In the genomic region with DNA sequence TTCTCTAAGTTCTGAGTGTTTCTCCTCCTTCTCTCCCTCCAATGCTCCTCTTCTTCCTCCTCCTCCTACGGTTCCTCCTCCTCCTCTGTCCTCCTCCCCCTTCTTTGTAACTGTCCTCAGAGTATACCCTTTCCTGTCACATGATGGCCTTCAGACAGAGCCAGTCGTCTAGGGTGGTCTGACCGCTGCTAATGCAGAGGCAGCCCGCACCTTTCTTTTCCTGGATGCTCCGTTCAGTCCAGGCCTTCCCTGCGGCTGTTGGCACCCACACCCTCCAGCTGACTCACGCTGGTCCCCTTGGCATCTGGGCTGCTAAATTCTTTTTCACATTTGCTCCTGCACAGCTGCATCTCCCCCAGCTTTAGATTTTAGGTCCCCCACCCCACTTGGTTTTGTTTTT, we compare ENCODE assay signal across 8 mouse cellular contexts. TPM values are rescaled to one million over a fixed set of nuclear protein-coding genes. Genes with fewer than 3 reads are reported as not detected.
DNase-seq lines count a peak whose midpoint lies in the region; ATAC-seq and TF ChIP-seq lines count a peak whose summit lies in the region.

No protein-coding gene starts in this region.

- POLR2A ChIA-PET in Patski (lab: Charles Lee), result no interaction called here

- H3K27me3 ChIP-seq in C2C12 (ENCODE audit: control insufficient read depth, insufficient read depth, insufficient read length), result no peaks in the 10 kb centered on the region
- no peaks in the 10 kb centered on the region for H3K27me3 ChIP-seq in Patski
- H3K27me3 ChIP-seq in forebrain, embryonic 13.5 days, result no peaks in the 10 kb centered on the region
- H3K27me3 ChIP-seq in hindbrain, embryonic 14.5 days (ENCODE audit: control insufficient read depth, insufficient read depth, low read length), result no peaks in the 10 kb centered on the region

- peak; percentile 30 for DNase-seq in Patski (ENCODE audit: low read depth, low spot score)
- DNase-seq in hindbrain, embryonic 14.5 days (ENCODE audit: low spot score), result no peak
- peak; percentile 50 to 60 for DNase-seq in lung, postnatal 4 days
- DNase-seq in thymus, postnatal 10 days (ENCODE audit: low spot score in 2 of 2), result no peak
- DNase-seq in kidney, adult 18-20 months, result no peak

- CTCF ChIA-PET in Patski (lab: Charles Lee), result interaction anchor here (1.3 to 1.4 kb wide), 2 partner anchors 11 to 24 kb away, joined by 3 to 4 read pairs; no protein-coding TSS in a partner anchor

- peak overlapping the region; percentile 57 for H3K27ac ChIP-seq in forebrain, embryonic 13.5 days
- peak overlapping the region; percentile 64 for H3K27ac ChIP-seq in hindbrain, embryonic 14.5 days

- TF ChIP-seq CTCF in C2C12 (IDR thresholded peaks at IDR 0.05; ENCODE audit: control insufficient read depth, insufficient read depth, insufficient read length) (no peak), Patski (IDR thresholded peaks at IDR 0.05) (no peak)

- H3K9ac ChIP-seq in forebrain, embryonic 13.5 days, result peak overlapping the region; percentile 16; the same call in 1 of the 2 replicates
- H3K9ac ChIP-seq in hindbrain, embryonic 14.5 days, result 0 out of 2 replicates have a peak overlapping the region, but pooled peaks have one; percentile 8

- H3K4me1 ChIP-seq in forebrain, embryonic 13.5 days, result peaks cover 15% of the 10 kb centered on the region
- peaks cover 14% of the 10 kb centered on the region for H3K4me1 ChIP-seq in hindbrain, embryonic 14.5 days (replicated peaks; ENCODE audit: control insufficient read depth, insufficient read depth, low read length)

- no peaks in the 10 kb centered on the region for H3K36me3 ChIP-seq in C2C12 (ENCODE audit: control insufficient read depth, insufficient read depth)
- no peaks in the 10 kb centered on the region for H3K36me3 ChIP-seq in forebrain, embryonic 13.5 days (ENCODE audit: poor library complexity, severe bottlenecking)
- H3K36me3 ChIP-seq in hindbrain, embryonic 14.5 days (replicated peaks; ENCODE audit: control insufficient read depth, insufficient read depth), result no peaks in the 10 kb centered on the region

- ATAC-seq in Patski, result no peak
- no peak for ATAC-seq in forebrain, embryonic 13.5 days
- ATAC-seq in hindbrain, embryonic 14.5 days (ENCODE audit: low FRiP score), result no peak
- ATAC-seq in monocyte, adult 5-6 weeks (replicated peaks; ENCODE audit: insufficient number of reproducible peaks, low FRiP score, low TSS enrichment, poor library complexity, severe bottlenecking), result no peak

- H3K79me3 ChIP-seq in C2C12 (ENCODE audit: low read depth), result no peaks in the 10 kb centered on the region

- H3K79me2 ChIP-seq in C2C12 (ENCODE audit: control insufficient read depth, insufficient read depth), result no peaks in the 10 kb centered on the region

- H3K4me2 ChIP-seq in forebrain, embryonic 13.5 days, result 0 out of 2 replicates have a peak overlapping the region, but pooled peaks have one; percentile 34
- H3K4me2 ChIP-seq in hindbrain, embryonic 14.5 days (replicated peaks), result no peak overlapping the region

- in situ Hi-C loops in Patski (cut with MboI; ENCODE audit: low pct_unique_long_range_greater_than_20kb), result no loop called here

- 13% methylated on average over 7 of the region's 7 CpGs for WGBS in forebrain, embryonic 13.5 days
- 23% methylated on average over 7 of the region's 7 CpGs for WGBS in hindbrain, embryonic 14.5 days

- no peak overlapping the region for H3K4me3 ChIP-seq in C2C12 (ENCODE audit: insufficient read depth, poor library complexity, severe bottlenecking)
- H3K4me3 ChIP-seq in forebrain, embryonic 13.5 days, result no peak overlapping the region
- H3K4me3 ChIP-seq in hindbrain, embryonic 14.5 days (replicated peaks; ENCODE audit: low read length), result no peak overlapping the region

- no peaks in the 10 kb centered on the region for H3K9me3 ChIP-seq in forebrain, embryonic 13.5 days (replicated peaks)
- no peaks in the 10 kb centered on the region for H3K9me3 ChIP-seq in hindbrain, embryonic 14.5 days (ENCODE audit: control insufficient read depth, low read length)

- no peak overlapping the region for H3ac ChIP-seq in C2C12 (ENCODE audit: control insufficient read depth, insufficient read length, low read depth)

TF ChIP-seq in C2C12, 6 proteins besides CTCF, POLR2A, EP300 and RAD21:
- peak; percentile 66 for TF ChIP-seq MYOD1 (IDR thresholded peaks at IDR 0.05; ENCODE audit: control insufficient read depth, insufficient read length, low read depth)
- TF ChIP-seq CEBPB (IDR thresholded peaks at IDR 0.05; ENCODE audit: low read depth), result no peak
- TF ChIP-seq MYOG (IDR thresholded peaks at IDR 0.05; ENCODE audit: control insufficient read depth, extremely low read depth, insufficient read length), result no peak
- TF ChIP-seq USF1 (IDR thresholded peaks at IDR 0.05; ENCODE audit: low read depth), result peak; percentile 98
- TF ChIP-seq FOSL1 (IDR thresholded peaks at IDR 0.05; ENCODE audit: insufficient read depth, low read length, poor library complexity, severe bottlenecking), result no peak
- no peak for TF ChIP-seq MAX (IDR thresholded peaks at IDR 0.05)
TF ChIP-seq in C2C12: peak in this region for 2.

RNA-seq across cellular contexts. Expression of a gene that starts 9.8 kb away (rescaled TPM):
- polyA plus RNA-seq in C2C12 (2012; fragmentation: generic; extraction: Trizol) (not detected), Patski (2021) (not detected)
- not detected in 2 replicates for polyA plus RNA-seq in forebrain, embryonic 13.5 days (2015; fragmentation: Nextera tagmentation; extraction: Ambion mirVana)
- not detected in 2 replicates for polyA plus RNA-seq in hindbrain, embryonic 14.5 days (2014; fragmentation: Nextera tagmentation; extraction: Ambion mirVana)
- total RNA-seq in monocyte, adult 5-6 weeks (2017), result not detected in 3 replicates

RNA-seq across cellular contexts. Expression of a gene that starts 33.0 kb away (rescaled TPM):
- polyA plus RNA-seq in C2C12 (2012; fragmentation: generic; extraction: Trizol) (8.0 TPM), Patski (2021) (24.1 TPM)
- 7.1 and 8.5 TPM in 2 replicates for polyA plus RNA-seq in forebrain, embryonic 13.5 days (2015; fragmentation: Nextera tagmentation; extraction: Ambion mirVana)
- polyA plus RNA-seq in hindbrain, embryonic 14.5 days (2014; fragmentation: Nextera tagmentation; extraction: Ambion mirVana), result 11.7 and 12.7 TPM in 2 replicates
- total RNA-seq in monocyte, adult 5-6 weeks (2017), result 13.7 to 20.7 TPM (median 16.1 TPM) in 3 replicates

RNA-seq across cellular contexts. Expression of a gene that starts 52.0 kb away (rescaled TPM):
- 38.5 TPM for polyA plus RNA-seq in C2C12 (2012; fragmentation: generic; extraction: Trizol)
- 237 TPM for polyA plus RNA-seq in Patski (2021)
- 367 and 422 TPM in 2 replicates for polyA plus RNA-seq in forebrain, embryonic 13.5 days (2015; fragmentation: Nextera tagmentation; extraction: Ambion mirVana)
- polyA plus RNA-seq in hindbrain, embryonic 14.5 days (2014; fragmentation: Nextera tagmentation; extraction: Ambion mirVana), result 583 and 597 TPM in 2 replicates
- 274 to 316 TPM (median 277 TPM) in 3 replicates for total RNA-seq in monocyte, adult 5-6 weeks (2017)

Comparison
In these comparisons a context has a peak if more than half of its experiments do, and no peak if none do; other contexts are left out.
1. DNase-seq: peak in Patski (single experiment) and lung, postnatal 4 days (2 of 2); none in hindbrain, embryonic 14.5 days (single experiment), thymus, postnatal 10 days (0 of 2) and kidney, adult 18-20 months (single experiment).